Mouse (Mus musculus) heart, postnatal 14 days (tissue): ENCODE results near the gene Rtn3. TPM values are rescaled to one million over a fixed set of nuclear protein-coding genes. Genes with fewer than 3 reads are reported as not detected.

ENCODE experiments used
- DNase-seq, 2 experiments: peaks; one replicate each; pipeline ENCODE4 v3.0.0; 2021 to 2022
- intact Hi-C: fragments of 180-260 bp; cut with DNase I; formaldehyde crosslinking; loops from one replicate; pipeline ENCODE4 v1.15.1; 2025
- total RNA-seq, 2 experiments: library from RNA; stranded (reverse); gene quantifications; 2 replicates each; pipeline ENCODE4 v1.2.3; 2021

The Rtn3 gene
- total RNA-seq, 2 experiments from 2014 or later, result 79.2 to 87.9 TPM

DNA sequence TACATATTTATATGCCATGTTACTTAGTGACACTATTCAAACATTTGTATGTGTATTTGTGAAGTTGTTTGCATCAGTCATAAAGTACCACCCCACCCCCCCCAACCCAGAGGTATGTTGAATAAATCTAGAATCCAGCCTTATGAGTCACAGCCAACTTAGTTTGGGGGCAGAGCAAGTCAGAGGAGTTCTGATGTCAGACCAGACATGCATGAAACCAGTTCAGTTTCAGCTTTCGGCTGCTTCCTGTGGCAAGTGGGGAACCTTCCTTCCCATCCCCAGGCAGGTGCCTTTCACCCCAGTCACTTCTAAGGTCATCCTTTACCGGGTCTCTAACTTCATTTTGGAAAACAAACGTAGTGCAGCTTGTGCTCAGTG lies 57.7 kb downstream of the Rtn3 start:
- intact Hi-C loops, result no loop called here
- no peak for DNase-seq

- intact Hi-C loops, result no loop called here
- no peak for DNase-seq
Measured at GRCm38 (mm10) chr19:7424590-7425397, 58.3 kb downstream of the Rtn3 start.

DNA sequence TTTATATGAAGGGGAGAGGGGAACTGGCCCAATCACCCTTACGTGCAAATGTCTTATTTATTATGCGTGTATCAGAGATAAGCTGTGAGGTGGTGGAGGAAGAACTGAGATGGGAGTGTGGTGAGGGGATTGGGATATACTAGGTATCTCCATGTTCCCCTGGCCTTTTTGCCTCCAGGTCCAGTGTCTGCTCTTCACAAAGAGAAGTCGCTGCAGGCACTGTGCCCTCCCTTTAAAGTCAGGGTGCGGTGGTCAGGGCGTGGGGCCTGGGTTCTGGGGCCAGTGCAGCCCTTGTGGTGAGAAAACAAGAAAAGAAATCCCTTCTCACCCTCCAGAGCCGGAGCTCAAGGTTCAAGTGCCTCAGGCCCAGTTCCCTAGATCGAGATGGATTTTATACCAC lies 59.0 kb downstream of the Rtn3 start:
- no peak for DNase-seq
- intact Hi-C loops, result no loop called here

DNA sequence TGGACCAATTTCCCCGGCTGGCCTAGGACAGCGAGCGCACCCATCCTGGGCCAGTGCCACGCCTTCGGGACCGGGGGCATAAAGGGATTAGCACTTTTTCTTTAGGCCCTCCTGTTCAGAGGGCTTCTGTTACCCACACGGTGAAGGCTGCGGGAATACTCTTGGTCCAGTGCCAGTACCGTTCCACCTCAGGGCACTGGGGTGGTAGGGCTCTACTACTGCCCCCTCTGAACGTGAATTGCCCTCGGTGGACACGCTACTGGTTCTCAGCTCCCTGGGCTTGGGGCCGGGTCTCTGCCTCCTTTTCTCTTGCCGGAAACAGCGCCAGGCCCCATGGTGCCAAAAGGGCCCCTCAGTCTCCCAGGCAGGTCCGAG lies 59.4 kb downstream of the Rtn3 start:
- DNase-seq, result no peak
- intact Hi-C loops, result no loop called here

- peak; percentile 94 for DNase-seq
- intact Hi-C loops, result no loop called here
Measured at GRCm38 (mm10) chr19:7423028-7423655, 59.9 kb downstream of the Rtn3 start.

GRCm38 (mm10) chr19:7422656-7423027 lies 60.4 kb downstream of the Rtn3 start:
- peak in 1 of 2 experiments; percentile 32 for DNase-seq
- intact Hi-C loops, result no loop called here

DNA sequence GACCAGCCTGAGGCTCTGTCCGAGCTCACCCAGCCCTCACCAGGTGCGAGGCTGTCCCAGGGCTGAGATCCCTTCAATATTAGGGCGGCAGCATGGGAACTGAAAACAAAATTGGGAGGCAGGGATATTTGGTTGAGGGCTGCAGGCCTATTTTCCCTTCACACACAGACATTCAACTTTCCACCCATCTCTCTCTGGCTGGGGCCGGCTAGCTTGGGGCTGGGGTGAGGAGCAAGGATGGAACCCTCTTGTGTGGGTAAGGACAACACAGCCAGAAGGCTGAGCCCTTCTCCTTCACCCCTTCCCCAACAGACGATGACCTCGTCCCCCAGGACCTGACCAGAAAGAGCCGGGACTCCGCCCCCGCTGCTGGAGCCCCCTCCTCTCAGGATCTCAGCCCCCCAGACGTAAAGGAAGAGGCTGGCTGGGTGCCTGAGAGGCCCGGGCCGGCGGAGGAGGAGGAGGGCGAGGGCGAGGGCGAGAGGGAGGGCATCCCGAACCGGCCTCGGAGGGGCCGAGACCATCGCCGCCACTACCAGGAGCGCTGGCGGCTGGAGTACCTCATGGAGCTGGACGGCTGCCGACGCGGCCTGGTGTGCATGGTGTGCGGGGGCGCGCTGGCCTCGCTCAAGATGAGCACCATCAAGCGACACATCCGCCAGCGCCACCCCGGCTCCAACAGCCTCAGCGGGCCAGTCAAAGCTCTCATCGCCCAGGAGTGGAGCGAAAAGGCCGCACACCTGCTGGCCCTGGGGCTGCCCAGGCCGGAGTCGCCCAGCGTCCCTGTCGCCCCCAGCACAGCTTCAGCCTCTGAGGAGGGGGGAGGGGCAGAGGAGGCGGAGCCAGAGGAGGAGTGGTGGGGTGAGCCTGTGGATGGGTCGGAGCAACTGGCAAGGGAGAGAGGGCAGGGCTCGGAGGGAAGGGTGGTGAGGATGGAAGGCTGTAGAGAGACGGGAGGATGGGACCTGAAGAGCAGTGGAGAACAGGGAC lies 61.2 kb downstream of the Rtn3 start:
- peak; percentile 48 to 52 for DNase-seq
- intact Hi-C loops, result no loop called here

GRCm38 (mm10) chr19:7420841-7421601 lies 62.1 kb downstream of the Rtn3 start:
- intact Hi-C loops, result no loop called here
- DNase-seq, result no peak

- no peak for DNase-seq
- intact Hi-C loops, result no loop called here
Measured at GRCm38 (mm10) chr19:7420108-7420507, 63.0 kb downstream of the Rtn3 start.

GRCm38 (mm10) chr19:7419134-7419533 lies 63.9 kb downstream of the Rtn3 start:
- intact Hi-C loops, result loop anchor here (2.0 to 5.0 kb wide), 3 partner anchors 37 to 182 kb away; partner anchors contain the start of gene Spindoc
- DNase-seq, result no peak

DNA sequence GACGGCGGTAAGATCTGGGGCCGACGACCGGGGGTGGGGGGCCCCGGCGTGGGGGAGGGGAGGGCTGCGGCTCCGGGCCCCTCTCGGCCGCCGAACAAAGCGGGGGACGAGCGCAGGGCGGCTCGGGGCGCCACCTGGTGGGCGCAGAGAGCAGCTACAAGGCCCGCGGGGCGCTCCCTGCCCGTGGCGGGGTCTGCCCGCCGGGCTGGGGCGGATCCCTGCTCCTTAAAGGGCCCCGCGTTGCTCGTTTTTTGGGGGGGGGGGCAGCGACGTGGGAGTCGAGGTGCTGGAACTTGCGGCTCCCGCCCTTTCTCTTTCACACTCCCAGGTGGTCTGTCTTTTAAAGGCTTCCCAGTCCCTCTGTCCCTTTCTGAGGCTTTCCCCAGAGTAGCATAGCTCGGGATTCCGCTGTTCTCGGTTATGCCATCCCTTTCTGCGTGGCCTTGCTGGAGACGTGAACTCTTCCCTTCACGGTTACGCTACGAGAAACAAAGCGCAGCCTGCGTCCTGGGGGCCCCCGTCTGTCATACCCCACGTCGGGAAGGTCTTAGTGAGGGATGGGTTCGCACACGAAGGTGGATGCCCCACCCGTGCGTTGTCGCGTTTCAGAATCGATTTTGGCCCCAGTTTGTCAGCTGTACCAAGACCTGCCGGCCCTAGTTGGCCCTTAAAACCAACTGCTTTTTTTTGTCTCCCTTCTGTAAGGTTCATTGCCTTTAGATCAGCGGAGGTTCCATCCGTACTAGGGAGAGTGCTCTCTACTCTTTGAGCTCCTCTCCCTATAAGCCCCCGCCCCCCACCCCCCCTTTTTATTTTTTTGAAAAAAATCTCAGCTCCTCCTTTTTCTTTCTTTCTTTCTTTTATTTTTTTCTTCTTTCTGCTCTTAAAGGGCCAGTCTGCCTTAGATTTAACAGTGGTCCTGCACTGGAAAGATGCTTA lies 64.9 kb downstream of the Rtn3 start:
- DNase-seq, result peak; percentile 95
- intact Hi-C loops, result loop anchor here (2.0 to 5.0 kb wide), 5 partner anchors 36 to 181 kb away; partner anchors contain the start of gene Spindoc

GRCm38 (mm10) chr19:7416834-7417735 lies 66.0 kb downstream of the Rtn3 start, which contains the start of gene 2700081O15Rik:
Gene 2700081O15Rik, plus strand, starts transcription at chr19:7417625.
- intact Hi-C loops, result loop anchor here (2.0 to 5.0 kb wide), 4 partner anchors 35 to 148 kb away; partner anchors contain the start of gene Spindoc
- peak; percentile 81 to 86 for DNase-seq

- intact Hi-C loops, result loop anchor here (2.0 to 5.0 kb wide), 4 partner anchors 34 to 147 kb away; partner anchors contain the start of gene Spindoc
- no peak for DNase-seq
Measured at GRCm38 (mm10) chr19:7415916-7416833, 66.9 kb downstream of the Rtn3 start.

GRCm38 (mm10) chr19:7412361-7412760 lies 70.7 kb downstream of the Rtn3 start:
- DNase-seq, result no peak
- intact Hi-C loops, result no loop called here

DNA sequence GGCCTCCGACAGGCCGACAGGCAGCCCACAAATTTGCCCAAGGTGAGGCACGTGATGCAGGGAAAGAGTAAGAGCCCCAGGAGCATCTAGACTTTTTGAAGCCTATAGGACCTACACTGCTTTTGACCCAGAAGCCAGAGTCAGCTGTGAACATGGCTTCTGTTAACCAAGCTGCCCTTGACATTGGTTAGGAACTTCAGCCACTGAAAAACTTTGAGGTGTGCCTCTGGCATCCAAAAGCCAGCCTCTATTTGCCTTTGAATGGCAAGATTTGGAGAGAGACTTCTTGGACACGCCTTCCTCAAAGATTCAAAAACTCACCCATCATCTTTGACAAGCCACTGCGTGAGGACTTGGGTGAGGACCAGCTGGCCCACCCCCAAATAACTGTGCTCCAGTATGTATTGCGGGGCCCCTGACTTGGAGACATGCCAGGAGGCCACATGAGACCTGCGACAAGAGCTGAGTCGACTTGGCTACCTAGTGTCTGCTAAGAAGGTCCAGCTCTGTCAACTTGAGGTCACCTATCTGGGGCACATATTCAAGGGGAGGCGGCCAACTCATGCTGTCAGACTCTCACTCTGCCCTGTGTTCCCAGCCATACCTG lies 78.4 kb downstream of the Rtn3 start:
- no peak for DNase-seq
- intact Hi-C loops, result no loop called here

DNA sequence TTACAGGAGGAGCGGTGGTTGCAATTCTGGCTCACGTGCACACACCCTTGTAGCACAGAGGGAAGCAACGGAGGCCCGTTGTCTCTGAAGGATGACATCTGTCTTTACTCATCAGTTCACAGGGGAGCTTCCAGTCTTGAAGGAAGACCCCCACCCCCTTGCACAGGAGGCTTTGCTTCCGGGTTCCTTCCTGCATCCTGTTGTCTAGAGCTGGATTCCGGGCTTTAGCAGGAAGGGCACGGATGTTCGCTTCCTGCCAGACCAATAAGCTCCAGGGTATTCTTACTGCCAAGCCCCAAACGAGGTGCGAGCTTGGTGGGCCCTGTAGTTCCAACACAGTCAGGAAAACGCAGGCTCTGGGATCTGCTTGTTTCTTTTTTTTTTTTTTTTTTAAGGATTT lies 82.4 kb downstream of the Rtn3 start:
- peak in 1 of 2 experiments; percentile 25 for DNase-seq
- intact Hi-C loops, result no loop called here
